Mouse (Mus musculus): ENCODE measurements around the gene Mettl7a1.
"Not testable (repeated sequence)": the region's sequence is repeated elsewhere in the genome, so short reads cannot be mapped to it uniquely, and the experiment has no call there.

Mettl7a1 gene

GRCm38 (mm10) chr15:100300499-100300898, 3.4 kb upstream of the Mettl7a1 start:
- DNase-seq (ENCODE audit: low spot score) = no peak

- no peak for DNase-seq (ENCODE audit: low spot score)
Measured at GRCm38 (mm10) chr15:100301556-100301955, 2.4 kb upstream of the Mettl7a1 start.

GRCm38 (mm10) chr15:100303428-100304018, 417 bp upstream of the Mettl7a1 start:
- no peak for DNase-seq (ENCODE audit: low spot score)

- DNase-seq (ENCODE audit: low spot score) = no peak
Measured at GRCm38 (mm10) chr15:100306201-100306600, 2.3 kb downstream of the Mettl7a1 start.

- not testable (repeated sequence) for DNase-seq (ENCODE audit: low spot score)
Measured at GRCm38 (mm10) chr15:100307438-100308096, 3.6 kb downstream of the Mettl7a1 start.

GRCm38 (mm10) chr15:100312346-100312745, 8.4 kb downstream of the Mettl7a1 start:
- no peak for DNase-seq (ENCODE audit: low spot score)

- no peak for DNase-seq (ENCODE audit: low spot score)
Measured at GRCm38 (mm10) chr15:100314448-100315145, 10.7 kb downstream of the Mettl7a1 start.

GRCm38 (mm10) chr15:100318014-100318671, 14.2 kb downstream of the Mettl7a1 start:
- DNase-seq (ENCODE audit: low spot score) = not testable (repeated sequence)

- DNase-seq (ENCODE audit: low spot score) = no peak
Measured at GRCm38 (mm10) chr15:100319884-100320283, 15.9 kb downstream of the Mettl7a1 start.

GRCm38 (mm10) chr15:100320295-100320905, 16.5 kb downstream of the Mettl7a1 start:
- DNase-seq (ENCODE audit: low spot score) = no peak

GRCm38 (mm10) chr15:100321134-100321533, 17.2 kb downstream of the Mettl7a1 start:
- no peak for DNase-seq (ENCODE audit: low spot score)

- no peak for DNase-seq (ENCODE audit: low spot score)
Measured at GRCm38 (mm10) chr15:100324021-100324591, 20.2 kb downstream of the Mettl7a1 start.

GRCm38 (mm10) chr15:100325235-100325634, 21.3 kb downstream of the Mettl7a1 start:
- no peak for DNase-seq (ENCODE audit: low spot score)

- not testable (repeated sequence) for DNase-seq (ENCODE audit: low spot score)
Measured at GRCm38 (mm10) chr15:100328089-100328488, 24.1 kb downstream of the Mettl7a1 start.

- not testable (repeated sequence) for DNase-seq (ENCODE audit: low spot score)
Measured at GRCm38 (mm10) chr15:100329336-100329735, 25.4 kb downstream of the Mettl7a1 start.

- no peak for DNase-seq (ENCODE audit: low spot score)
Measured at GRCm38 (mm10) chr15:100330739-100331138, 26.8 kb downstream of the Mettl7a1 start.

GRCm38 (mm10) chr15:100332077-100332961, 28.4 kb downstream of the Mettl7a1 start:
- DNase-seq (ENCODE audit: low spot score) = not testable (repeated sequence)

GRCm38 (mm10) chr15:100334629-100335028, 30.7 kb downstream of the Mettl7a1 start, which contains the start of gene Mettl7a3:
Mettl7a3 (plus strand) TSS chr15:100334929.
- DNase-seq (ENCODE audit: low spot score) = no peak

- not testable (repeated sequence) for DNase-seq (ENCODE audit: low spot score)
Measured at GRCm38 (mm10) chr15:100337328-100337727, 33.4 kb downstream of the Mettl7a1 start.

GRCm38 (mm10) chr15:100337847-100338246, 33.9 kb downstream of the Mettl7a1 start:
- not testable (repeated sequence) for DNase-seq (ENCODE audit: low spot score)
